Mouse (Mus musculus): ENCODE results near the gene Rxfp4.

- TF ChIP-seq CTCF (IDR thresholded peaks at IDR 0.05; ENCODE audit: borderline replicate concordance, insufficient read depth, low read length) (no peak), POLR2A (IDR thresholded peaks at IDR 0.05; ENCODE audit: low read depth, low read length) (peak; percentile 45; the same call in 1 of the 2 replicates)
Measured at GRCm38 (mm10) chr3:88624951-88625350, 28.0 kb downstream of the Rxfp4 start.

All from embryonic fibroblast, embryonic 13.5 days (primary cell).